Mouse (Mus musculus) liver, adult 10 weeks (tissue): ENCODE data around the gene Adcy7. TPM values are rescaled to one million over a fixed set of nuclear protein-coding genes. Genes with fewer than 3 reads are reported as not detected.

ENCODE experiments used
- polyA plus RNA-seq: library from polyadenylated mRNA; stranded (reverse); fragments of 350-450 nt; fragmentation: Illumina TruSeq; extraction: RNeasy Lipid Tissue Mini Kit (QIAGEN cat#74804); gene quantifications from one replicate; pipeline ENCODE4 v1.2.3, GENCODE M21; 2014; ENCODE audit warnings: low read depth, low replicate concordance

The Adcy7 gene
- 1.8 TPM for polyA plus RNA-seq

DNA sequence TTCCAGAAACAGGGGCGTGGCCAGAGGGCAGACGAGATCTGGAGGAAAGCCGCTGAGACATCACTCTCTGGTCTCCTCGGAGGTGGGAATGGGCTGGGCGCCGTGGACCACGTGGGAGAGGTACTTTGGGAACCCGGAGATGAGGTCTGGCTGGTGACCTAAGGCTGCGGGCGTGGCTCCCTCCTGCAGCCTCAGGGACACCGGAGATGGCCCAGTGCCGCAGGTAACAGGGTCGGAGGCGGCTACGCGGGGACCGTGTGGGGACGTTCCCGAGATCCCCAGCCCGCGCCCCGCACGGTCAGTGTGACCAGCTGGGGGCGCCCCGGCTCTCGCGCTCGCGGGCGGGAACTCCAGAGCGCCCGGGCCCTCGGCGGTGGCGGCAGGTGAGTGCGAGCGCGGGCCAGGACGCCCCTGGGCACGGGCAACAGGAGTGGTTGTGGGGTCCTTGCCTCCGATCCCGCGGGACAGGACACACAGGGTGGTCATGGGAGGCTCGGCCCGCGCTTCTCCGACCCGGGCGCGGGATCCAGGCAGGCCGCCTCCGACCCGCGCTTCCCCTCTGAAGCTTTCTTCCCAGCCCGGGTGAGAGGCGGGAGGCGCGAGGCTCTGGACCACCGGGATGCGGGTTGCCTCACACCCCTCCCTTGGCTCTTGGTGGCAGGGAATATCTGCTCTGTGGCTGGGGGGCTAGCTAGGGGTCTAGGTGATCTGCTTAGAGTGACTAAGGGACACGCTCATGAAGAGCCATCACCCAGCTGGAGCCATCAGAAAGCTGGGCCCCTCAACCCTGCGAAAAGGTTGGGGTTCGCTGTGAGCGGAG, at the start of gene Adcy7:
Adcy7 (plus strand) TSS at position 173 of the 820 bp plus-strand sequence.

DNA sequence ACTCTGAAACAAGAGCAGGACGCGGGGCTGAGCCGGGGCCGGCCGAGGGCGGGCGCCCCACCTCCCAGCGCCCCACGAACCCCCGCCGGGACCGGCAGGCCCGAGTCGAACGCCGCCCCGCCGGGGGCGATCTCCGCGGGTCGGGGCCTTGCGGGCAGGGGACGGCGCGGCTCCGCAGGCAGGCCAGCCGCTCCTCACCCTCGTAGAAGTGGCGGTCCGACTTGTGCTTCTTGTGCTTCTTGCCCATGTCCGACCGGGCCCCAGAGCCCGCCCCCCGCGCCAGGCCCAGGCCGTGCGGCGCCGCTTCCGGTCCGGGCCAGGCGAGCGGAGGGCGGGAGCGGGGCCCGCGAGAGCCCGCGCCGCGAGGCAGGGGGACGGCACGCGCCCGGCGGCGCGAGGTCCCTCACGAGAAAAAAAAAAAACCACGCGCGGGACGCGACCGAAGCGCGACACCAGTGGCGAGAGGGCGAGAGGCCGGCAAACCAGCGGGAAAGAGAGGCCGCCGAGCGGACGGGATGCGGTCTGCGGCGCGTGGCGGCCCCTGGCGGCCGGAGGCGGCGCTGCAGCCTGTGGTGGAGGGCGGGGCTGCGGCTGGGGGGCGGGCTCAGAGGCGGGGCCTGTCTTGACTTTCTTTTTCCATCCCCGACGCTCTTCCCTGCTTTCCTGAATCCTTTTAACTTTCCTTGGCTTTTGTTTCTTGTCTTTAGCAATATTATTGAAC, 89.7 kb downstream of the Adcy7 start, which contains the start of gene Brd7:
Brd7 (minus strand) TSS at position 487 of the 721 bp plus-strand sequence.

Other genes starting within 250 kb of the Adcy7 start
- gene Cnep1r1, start 153.6 kb upstream of the Adcy7 start, polyA plus RNA-seq, result 53.2 TPM
- 23.2 TPM for gene Heatr3, start 134.5 kb upstream of the Adcy7 start, polyA plus RNA-seq
- 41.9 TPM for gene Tent4b, start 73.2 kb upstream of the Adcy7 start, polyA plus RNA-seq
- gene Brd7, start 89.8 kb downstream of the Adcy7 start, polyA plus RNA-seq, result 32.8 TPM
- gene Nkd1, start 249.0 kb downstream of the Adcy7 start, polyA plus RNA-seq, result 1.4 TPM